ENCODE assay signal across 7 mouse cellular contexts in genomic region chr5:115133358-115134066, GRCm38 (mm10). TPM values are rescaled to one million over a fixed set of nuclear protein-coding genes. Genes with fewer than 3 reads are reported as not detected.
A peak's percentile ranks its signal among the peaks of the same experiment; 100 is the strongest.
DNase-seq lines count a peak whose midpoint lies in the region; ATAC-seq lines count a peak whose summit lies in the region.

No protein-coding gene starts in this region.

- no peak for ATAC-seq in forebrain, embryonic 15.5 days (replicated peaks)
- no peak for ATAC-seq in liver, embryonic 11.5 days (replicated peaks; ENCODE audit: low FRiP score)
- no peak for ATAC-seq in megakaryocyte-erythroid progenitor cell, adult 5-6 weeks (replicated peaks; ENCODE audit: low FRiP score, low TSS enrichment, poor library complexity, severe bottlenecking)
- no peak for ATAC-seq in monocyte, adult 5-6 weeks (replicated peaks; ENCODE audit: insufficient number of reproducible peaks, low FRiP score, low TSS enrichment, poor library complexity, severe bottlenecking)

- no peak overlapping the region for H3K27ac ChIP-seq in forebrain, embryonic 15.5 days (replicated peaks)
- no peak overlapping the region for H3K27ac ChIP-seq in liver, embryonic 11.5 days (ENCODE audit: low read depth, low read length)

- peak overlapping the region; percentile 84 for H3K4me2 ChIP-seq in forebrain, embryonic 15.5 days (replicated peaks)
- peak overlapping the region; percentile 90 for H3K4me2 ChIP-seq in liver, embryonic 11.5 days

- H3K36me3 ChIP-seq in forebrain, embryonic 15.5 days: peaks cover 14% of the 10 kb centered on the region; the same call in 1 of the 2 replicates
- H3K36me3 ChIP-seq in liver, embryonic 11.5 days (ENCODE audit: control insufficient read depth, insufficient read depth, low read length): peaks cover 8% of the 10 kb centered on the region; the same call in 1 of the 2 replicates

- peak; percentile 60 to 62 for DNase-seq in spleen, postnatal 36 days (ENCODE audit: low spot score in 2 of 2)
- DNase-seq in spleen, postnatal 10 days (ENCODE audit: low spot score in 2 of 2): no peak
- DNase-seq in liver, embryonic 11.5 days (ENCODE audit: low spot score): no peak
- peak; percentile 65 for DNase-seq in yolk sac, embryonic 10.5 days (ENCODE audit: low spot score)

- peaks cover 21% of the 10 kb centered on the region for H3K4me1 ChIP-seq in forebrain, embryonic 15.5 days
- peaks cover 9% of the 10 kb centered on the region for H3K4me1 ChIP-seq in liver, embryonic 11.5 days (replicated peaks; ENCODE audit: control insufficient read depth, insufficient read depth, low read length)

- H3K9ac ChIP-seq in forebrain, embryonic 15.5 days (replicated peaks): no peak overlapping the region
- peak overlapping the region; percentile 76 for H3K9ac ChIP-seq in liver, embryonic 11.5 days (ENCODE audit: low read depth, low read length)

- no peaks in the 10 kb centered on the region for H3K9me3 ChIP-seq in forebrain, embryonic 15.5 days
- no peaks in the 10 kb centered on the region for H3K9me3 ChIP-seq in liver, embryonic 11.5 days (ENCODE audit: control insufficient read depth, low read length)

- no peaks in the 10 kb centered on the region for H3K27me3 ChIP-seq in forebrain, embryonic 15.5 days
- no peaks in the 10 kb centered on the region for H3K27me3 ChIP-seq in liver, embryonic 11.5 days (replicated peaks; ENCODE audit: control insufficient read depth, insufficient read depth, low read length)

- WGBS in forebrain, embryonic 15.5 days: 61% methylated on average over 6 of the region's 6 CpGs
- WGBS in liver, embryonic 11.5 days: 60% methylated on average over 6 of the region's 6 CpGs

- peak overlapping the region; percentile 80 for H3K4me3 ChIP-seq in forebrain, embryonic 15.5 days
- H3K4me3 ChIP-seq in liver, embryonic 11.5 days (ENCODE audit: low read depth, low read length): peak overlapping the region; percentile 81

RNA-seq across cellular contexts. Expression of gene Unc119b, which starts 1.3 kb away (rescaled TPM):
- polyA plus RNA-seq in forebrain, embryonic 15.5 days (2015; fragmentation: Nextera tagmentation; extraction: Ambion mirVana): 44.4 and 46.2 TPM in 2 replicates
- 26.8 and 27.3 TPM in 2 replicates for polyA plus RNA-seq in liver, embryonic 11.5 days (2014; fragmentation: Nextera tagmentation; extraction: Ambion mirVana)
- total RNA-seq in megakaryocyte-erythroid progenitor cell, adult 5-6 weeks (2014; fragmentation: Nextera tagmentation): 13.8 and 15.5 TPM in 2 replicates
- total RNA-seq in megakaryocyte-erythroid progenitor cell, adult 5-6 weeks (2017): 7.1 and 12.7 TPM in 2 replicates
- 10.1 to 27.7 TPM (median 18.6 TPM) in 3 replicates for total RNA-seq in monocyte, adult 5-6 weeks (2017)

RNA-seq across cellular contexts. Expression of gene Acads, which starts 14.4 kb away (rescaled TPM):
- 22.3 and 24.1 TPM in 2 replicates for polyA plus RNA-seq in forebrain, embryonic 15.5 days (2015; fragmentation: Nextera tagmentation; extraction: Ambion mirVana)
- polyA plus RNA-seq in liver, embryonic 11.5 days (2014; fragmentation: Nextera tagmentation; extraction: Ambion mirVana): 35.5 and 37.4 TPM in 2 replicates
- total RNA-seq in megakaryocyte-erythroid progenitor cell, adult 5-6 weeks (2014; fragmentation: Nextera tagmentation): 39.6 and 50.3 TPM in 2 replicates
- total RNA-seq in megakaryocyte-erythroid progenitor cell, adult 5-6 weeks (2017): 19.2 and 24.8 TPM in 2 replicates
- 10.4 to 19.1 TPM (median 15.8 TPM) in 3 replicates for total RNA-seq in monocyte, adult 5-6 weeks (2017)

RNA-seq across cellular contexts. Expression of gene Mlec, which starts 24.5 kb away (rescaled TPM):
- polyA plus RNA-seq in forebrain, embryonic 15.5 days (2015; fragmentation: Nextera tagmentation; extraction: Ambion mirVana): 22.7 and 27.7 TPM in 2 replicates
- polyA plus RNA-seq in liver, embryonic 11.5 days (2014; fragmentation: Nextera tagmentation; extraction: Ambion mirVana): 56.2 and 59.5 TPM in 2 replicates
- total RNA-seq in megakaryocyte-erythroid progenitor cell, adult 5-6 weeks (2014; fragmentation: Nextera tagmentation): 86.1 and 86.4 TPM in 2 replicates
- 101 and 113 TPM in 2 replicates for total RNA-seq in megakaryocyte-erythroid progenitor cell, adult 5-6 weeks (2017)
- 59.6 to 65.0 TPM (median 62.6 TPM) in 3 replicates for total RNA-seq in monocyte, adult 5-6 weeks (2017)

RNA-seq across cellular contexts. Expression of gene Gm10401, which starts 35.4 kb away (rescaled TPM):
- polyA plus RNA-seq in forebrain, embryonic 15.5 days (2015; fragmentation: Nextera tagmentation; extraction: Ambion mirVana): 34.6 and 35.0 TPM in 2 replicates
- polyA plus RNA-seq in liver, embryonic 11.5 days (2014; fragmentation: Nextera tagmentation; extraction: Ambion mirVana): 19.5 and 25.1 TPM in 2 replicates
- total RNA-seq in megakaryocyte-erythroid progenitor cell, adult 5-6 weeks (2014; fragmentation: Nextera tagmentation): not detected in 2 replicates
- total RNA-seq in megakaryocyte-erythroid progenitor cell, adult 5-6 weeks (2017): 6.0 TPM in 1 of 2 replicates, not detected in the other
- 0.75 TPM in 1 of 3 replicates, not detected in the others for total RNA-seq in monocyte, adult 5-6 weeks (2017)

Comparison
In these comparisons a context has a peak if more than half of its experiments do, and no peak if none do; other contexts are left out.
1. DNase-seq: peak in spleen, postnatal 36 days (2 of 2) and yolk sac, embryonic 10.5 days (single experiment); none in spleen, postnatal 10 days (0 of 2) and liver, embryonic 11.5 days (single experiment).